Mouse (Mus musculus): ENCODE results near the gene Gm11127. TPM values are rescaled to one million over a fixed set of nuclear protein-coding genes. Genes with fewer than 3 reads are reported as not detected.

The Gm11127 gene
- polyA plus RNA-seq, 2 experiments from 2014 or later: 0.37 to 0.38 TPM

Other genes starting within 250 kb of the Gm11127 start
- under 1 TPM; 0.60 TPM for gene Ier3, start 236.7 kb downstream of the Gm11127 start, polyA plus RNA-seq (2017; shearing (Covaris generic))
- 10 to 100 TPM; 19.9 to 22.9 TPM for gene Flot1, start 235.1 kb downstream of the Gm11127 start, polyA plus RNA-seq (2017; shearing (Covaris generic))
- gene Tubb5, start 220.1 kb downstream of the Gm11127 start, polyA plus RNA-seq (2017; shearing (Covaris generic)): 100 to 1,000 TPM; 410 to 652 TPM
- gene Mdc1, start 216.9 kb downstream of the Gm11127 start, polyA plus RNA-seq (2017; shearing (Covaris generic)): 1 to 10 TPM; 4.1 to 6.4 TPM
- gene Nrm, start 197.1 kb downstream of the Gm11127 start, polyA plus RNA-seq (2017; shearing (Covaris generic)): 10 to 100 TPM; 38.4 to 44.7 TPM
- 100 to 1,000 TPM; 228 to 247 TPM for gene Ppp1r18, start 192.8 kb downstream of the Gm11127 start, polyA plus RNA-seq (2017; shearing (Covaris generic))
- gene Dhx16, start 178.6 kb downstream of the Gm11127 start, polyA plus RNA-seq (2017; shearing (Covaris generic)): 10 to 100 TPM; 19.6 to 26.9 TPM
- 10 to 100 TPM; 12.4 to 17.5 TPM for gene 2310061I04Rik, start 160.9 kb downstream of the Gm11127 start, polyA plus RNA-seq (2017; shearing (Covaris generic))
- 10 to 100 TPM; 11.7 to 14.3 TPM for gene Atat1, start 148.3 kb downstream of the Gm11127 start, polyA plus RNA-seq (2017; shearing (Covaris generic))
- 10 to 100 TPM; 42.2 to 50.9 TPM for gene Mrps18b, start 142.0 kb downstream of the Gm11127 start, polyA plus RNA-seq (2017; shearing (Covaris generic))
- gene Ppp1r10, start 141.9 kb downstream of the Gm11127 start, polyA plus RNA-seq (2017; shearing (Covaris generic)): 10 to 100 TPM; 42.0 to 57.4 TPM
- gene Abcf1, start 88.6 kb downstream of the Gm11127 start, polyA plus RNA-seq (2017; shearing (Covaris generic)): 100 to 1,000 TPM in 1 of 2 experiments, 10 to 100 TPM in 1; 99.6 to 137 TPM
- gene Gnl1, start 78.5 kb downstream of the Gm11127 start, polyA plus RNA-seq (2017; shearing (Covaris generic)): 1 to 10 TPM; 8.1 to 9.2 TPM
- 10 to 100 TPM; 13.6 to 17.6 TPM for gene Prr3, start 78.1 kb downstream of the Gm11127 start, polyA plus RNA-seq (2017; shearing (Covaris generic))
- gene H2-T24, start 37.8 kb downstream of the Gm11127 start, polyA plus RNA-seq (2017; shearing (Covaris generic)): 10 to 100 TPM; 36.4 to 43.7 TPM
- 1,000 to 10,000 TPM in 1 of 2 experiments, 100 to 1,000 TPM in 1; 679 to 1,228 TPM for gene H2-T23, start 25.5 kb downstream of the Gm11127 start, polyA plus RNA-seq (2017; shearing (Covaris generic))
- 100 to 1,000 TPM; 415 to 458 TPM for gene H2-T22, start 15.6 kb downstream of the Gm11127 start, polyA plus RNA-seq (2017; shearing (Covaris generic))
- under 1 TPM in 1 of 2 experiments, not detected in 1; 0.46 TPM for gene Gm6034, start 15.4 kb downstream of the Gm11127 start, polyA plus RNA-seq (2017; shearing (Covaris generic))
- 1 to 10 TPM in 1 of 2 experiments, under 1 TPM in 1; 0.70 to 4.4 TPM for gene Gm19684, start 63.3 kb upstream of the Gm11127 start, polyA plus RNA-seq (2017; shearing (Covaris generic))
- not detected for gene Gm7030, start 71.1 kb upstream of the Gm11127 start, polyA plus RNA-seq (2017; shearing (Covaris generic))
- gene Gm8909, start 110.2 kb upstream of the Gm11127 start, polyA plus RNA-seq (2017; shearing (Covaris generic)): 1 to 10 TPM; 1.3 to 5.2 TPM
- gene H2-T3, start 131.9 kb upstream of the Gm11127 start, polyA plus RNA-seq (2017; shearing (Covaris generic)): 1 to 10 TPM in 1 of 2 experiments, not detected in 1; 5.7 TPM
- 100 to 1,000 TPM; 178 to 195 TPM for gene Rpp21, start 199.7 kb upstream of the Gm11127 start, polyA plus RNA-seq (2017; shearing (Covaris generic))
- 10 to 100 TPM in 1 of 2 experiments, 1 to 10 TPM in 1; 9.2 to 13.2 TPM for gene Trim39, start 213.9 kb upstream of the Gm11127 start, polyA plus RNA-seq (2017; shearing (Covaris generic))
- not detected for gene H2-M10.2, start 228.1 kb upstream of the Gm11127 start, polyA plus RNA-seq (2017; shearing (Covaris generic))

Data from activated CD4-positive, CD25-positive, alpha-beta regulatory T cell, adult 4 months (primary cell).